Mouse (Mus musculus): ENCODE results near the gene Rbm4b. TPM values are rescaled to one million over a fixed set of nuclear protein-coding genes. Genes with fewer than 3 reads are reported as not detected.

Gene Rbm4b
- 10 to 100 TPM; 40.8 to 47.0 TPM for polyA plus RNA-seq (2017; shearing (Covaris generic))

DNA sequence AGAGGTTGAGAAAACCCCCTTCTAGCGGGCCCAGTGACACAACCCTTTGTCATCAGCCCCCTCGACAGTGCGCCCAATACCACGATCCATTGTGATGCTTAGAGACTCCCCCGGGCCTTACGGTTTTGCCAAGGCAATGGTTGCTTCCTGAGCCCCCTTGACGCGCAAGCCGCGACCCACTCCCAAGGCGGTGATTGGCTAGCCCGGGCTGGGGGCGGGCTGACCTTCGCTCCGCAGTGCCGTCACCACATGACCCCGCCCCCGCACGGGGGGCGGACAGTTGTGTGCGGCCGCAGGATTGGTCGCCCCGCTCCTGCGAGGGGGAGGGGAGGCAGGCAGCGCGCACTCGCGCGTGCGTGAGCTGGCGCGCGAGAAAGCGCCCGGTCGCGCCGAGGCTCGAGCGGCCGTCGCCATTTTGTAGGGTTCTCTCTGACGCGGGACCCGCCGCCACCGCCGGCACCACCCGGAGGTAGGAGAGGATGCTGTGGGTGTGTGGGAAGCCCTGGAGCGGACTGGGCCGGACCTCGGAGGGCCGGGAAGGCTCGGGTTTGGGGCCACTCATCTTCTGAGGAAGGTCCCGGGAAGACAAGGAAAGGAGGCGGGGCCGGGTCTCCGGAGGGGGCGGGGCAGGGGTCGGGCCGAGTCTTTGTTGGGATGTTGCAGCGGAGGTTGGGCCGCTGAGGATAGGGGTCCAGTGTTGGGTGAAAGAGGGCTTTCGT is at the start of gene Rbm4b:
Gene Rbm4b, plus strand, starts transcription at position 305 of the 719 bp plus-strand sequence.

GRCm38 (mm10) chr19:4711098-4711600 is 45.1 kb upstream of the Rbm4b start, which contains the start of gene Sptbn2:
Gene Sptbn2 (plus strand): TSS chr19:4711167.

DNA sequence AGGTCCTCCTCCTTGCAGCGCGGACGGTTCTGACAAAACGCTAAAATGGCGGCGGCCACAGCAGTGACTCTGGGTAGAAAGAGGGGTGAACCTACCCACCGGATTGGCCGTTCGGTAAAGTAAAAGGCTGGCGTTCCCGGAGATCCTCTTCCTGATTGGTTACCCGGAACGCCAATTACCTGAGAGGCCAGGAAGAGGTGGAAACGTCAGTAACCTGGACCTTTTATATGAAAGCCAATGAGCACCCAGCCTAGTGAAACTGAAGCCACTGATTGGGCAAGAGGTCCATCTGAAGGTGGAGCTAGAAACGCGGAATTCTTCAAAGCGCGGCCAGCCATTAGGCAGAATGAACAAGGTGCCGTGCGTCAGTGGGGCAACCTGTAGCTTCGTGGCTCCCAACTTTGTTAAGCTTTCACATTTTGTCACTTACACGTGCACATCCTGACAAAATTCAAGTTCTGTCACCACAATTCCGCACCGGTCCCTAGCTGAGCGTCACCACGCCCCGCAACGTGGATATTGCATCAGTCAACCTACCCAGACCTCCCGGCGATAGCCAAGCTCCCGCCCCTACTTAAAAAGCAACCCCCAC is 37.6 kb downstream of the Rbm4b start, which contains the start of gene Rbm4:
Gene Rbm4, minus strand, starts transcription at position 71 of the 592 bp plus-strand sequence.

DNA sequence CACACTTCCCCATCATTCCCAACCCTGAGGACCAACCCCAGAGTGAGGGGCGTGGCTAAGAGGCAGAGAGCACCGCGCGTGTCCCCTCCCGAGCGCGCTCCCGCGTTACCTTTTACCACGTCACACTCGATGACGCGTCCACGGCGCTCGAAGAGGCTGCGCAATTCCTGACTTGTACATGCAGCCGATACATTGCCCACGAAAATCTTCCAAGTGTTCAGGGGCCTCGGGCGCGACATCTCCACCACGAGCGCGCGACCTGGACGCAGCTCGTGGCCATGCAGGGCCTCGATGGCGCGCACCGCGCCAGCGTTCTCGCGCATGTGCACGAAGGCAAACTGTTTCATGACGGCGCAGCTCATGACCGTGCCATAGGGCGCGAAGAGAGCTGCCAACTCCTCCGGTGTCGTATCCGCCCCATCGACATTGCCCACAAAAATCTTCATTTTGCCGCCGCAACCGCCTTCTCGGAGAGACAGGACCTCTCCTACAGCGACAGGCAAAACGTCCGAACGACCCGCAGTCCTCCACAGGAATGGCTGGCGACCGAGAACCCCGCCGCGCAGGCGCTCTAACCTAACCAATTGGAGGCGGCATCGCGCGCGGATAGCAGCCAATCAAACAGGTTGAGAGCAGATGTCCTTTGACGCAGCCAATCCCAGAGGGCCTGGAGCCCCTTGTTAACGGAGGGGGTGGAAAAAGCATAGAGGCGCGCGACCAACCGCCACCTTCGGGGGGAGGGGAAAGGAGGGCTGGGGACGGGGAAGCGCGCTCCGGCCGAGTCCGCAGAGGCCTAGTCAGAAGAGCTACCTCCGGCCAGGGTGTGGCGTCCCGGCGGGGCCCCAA is 55.0 kb downstream of the Rbm4b start, which contains the start of the genes Gm21992 and Rbm14:
Gene Gm21992, minus strand, starts transcription at position 550 of the 846 bp plus-strand sequence.
Gene Rbm14, minus strand, starts transcription at position 572 of the 846 bp plus-strand sequence.

Other genes starting within 250 kb of the Rbm4b start
- 1 to 10 TPM; 1.6 to 2.4 TPM for gene Pcx, start 246.0 kb upstream of the Rbm4b start, polyA plus RNA-seq (2017; shearing (Covaris generic))
- 1 to 10 TPM in 1 of 2 experiments, under 1 TPM in 1; 0.60 to 1.4 TPM for gene Lrfn4, start 140.8 kb upstream of the Rbm4b start, polyA plus RNA-seq (2017; shearing (Covaris generic))
- 10 to 100 TPM; 65.2 to 76.6 TPM for gene Rce1, start 130.9 kb upstream of the Rbm4b start, polyA plus RNA-seq (2017; shearing (Covaris generic))
- gene Gm960, start 57.8 kb upstream of the Rbm4b start, polyA plus RNA-seq (2017; shearing (Covaris generic)) = 1 to 10 TPM; 1.8 to 4.5 TPM
- gene Sptbn2, start 45.3 kb upstream of the Rbm4b start, polyA plus RNA-seq (2017; shearing (Covaris generic)) = under 1 TPM; 0.40 to 0.84 TPM
- gene Rbm4, start 37.4 kb downstream of the Rbm4b start, polyA plus RNA-seq (2017; shearing (Covaris generic)) = 10 to 100 TPM; 49.9 to 54.0 TPM
- 10 to 100 TPM; 24.9 to 30.4 TPM for gene Gm21992, start 55.1 kb downstream of the Rbm4b start, polyA plus RNA-seq (2017; shearing (Covaris generic))
- gene Rbm14, start 55.1 kb downstream of the Rbm4b start, polyA plus RNA-seq (2017; shearing (Covaris generic)) = 10 to 100 TPM; 61.5 to 84.0 TPM
- 100 to 1,000 TPM in 1 of 2 experiments, 10 to 100 TPM in 1; 72.7 to 120 TPM for gene Ccs, start 82.8 kb downstream of the Rbm4b start, polyA plus RNA-seq (2017; shearing (Covaris generic))
- gene Ccdc87, start 82.9 kb downstream of the Rbm4b start, polyA plus RNA-seq (2017; shearing (Covaris generic)) = under 1 TPM in 1 of 2 experiments, not detected in 1; 0.55 TPM
- 1 to 10 TPM; 4.1 to 6.0 TPM for gene Ctsf, start 98.6 kb downstream of the Rbm4b start, polyA plus RNA-seq (2017; shearing (Covaris generic))
- gene Actn3, start 121.4 kb downstream of the Rbm4b start, polyA plus RNA-seq (2017; shearing (Covaris generic)) = under 1 TPM in 1 of 2 experiments, not detected in 1; 0.11 TPM
- gene Zdhhc24, start 122.2 kb downstream of the Rbm4b start, polyA plus RNA-seq (2017; shearing (Covaris generic)) = 1 to 10 TPM; 5.0 to 9.9 TPM
- 1 to 10 TPM in 1 of 2 experiments, under 1 TPM in 1; 0.71 to 3.0 TPM for gene Bbs1, start 150.1 kb downstream of the Rbm4b start, polyA plus RNA-seq (2017; shearing (Covaris generic))
- 100 to 1,000 TPM in 1 of 2 experiments, 10 to 100 TPM in 1; 93.7 to 123 TPM for gene Dpp3, start 171.8 kb downstream of the Rbm4b start, polyA plus RNA-seq (2017; shearing (Covaris generic))
- 1 to 10 TPM in 1 of 2 experiments, under 1 TPM in 1; 0.70 to 1.9 TPM for gene Peli3, start 186.6 kb downstream of the Rbm4b start, polyA plus RNA-seq (2017; shearing (Covaris generic))
- gene Mrpl11, start 205.7 kb downstream of the Rbm4b start, polyA plus RNA-seq (2017; shearing (Covaris generic)) = 10 to 100 TPM; 60.3 to 63.9 TPM
- gene Npas4, start 233.8 kb downstream of the Rbm4b start, polyA plus RNA-seq (2017; shearing (Covaris generic)) = 1 to 10 TPM; 1.3 to 1.7 TPM